Mouse (Mus musculus) intestine, embryonic 14.5 days (tissue): Measurements from ENCODE around the gene Pin1rt1. TPM values are rescaled to one million over a fixed set of nuclear protein-coding genes. Genes with fewer than 3 reads are reported as not detected.

ENCODE experiments used
- ATAC-seq: fragments of 200-750 bp; cut with Nextera tagmentation; replicated peaks from 2 replicates; pipeline ENCODE4 v1.8.0; 2017; ENCODE audit warnings: low read depth, moderate number of reproducible peaks, moderate TSS enrichment, moderate library complexity; ENCODE audit not compliant: low FRiP score, low TSS enrichment
- DNase-seq: peaks from one replicate; pipeline ENCODE4 v3.0.0-alpha.2; 2018; ENCODE audit warnings: low spot score
- H3K27ac ChIP-seq: fragments of 300-500 bp; sonication (generic); 2 replicates; pipeline ENCODE4 v1.5.1; 2014; ENCODE audit warnings: low read depth, mild to moderate bottlenecking, control low read depth
- H3K27me3 ChIP-seq: fragments of 300-500 bp; sonication (generic); replicated peaks from 2 replicates; pipeline ENCODE4 v1.6.1; 2014; ENCODE audit warnings: low read length, control low read depth; ENCODE audit not compliant: control insufficient read depth, insufficient read depth
- H3K36me3 ChIP-seq: fragments of 300-500 bp; sonication (generic); 2 replicates; pipeline ENCODE4 v1.6.1; 2014; ENCODE audit warnings: low read length, control low read depth; ENCODE audit not compliant: control insufficient read depth, insufficient read depth
- H3K4me1 ChIP-seq: fragments of 300-500 bp; sonication (generic); replicated peaks from 2 replicates; pipeline ENCODE4 v1.6.1; 2014; ENCODE audit warnings: low read length, control low read depth, mixed read lengths; ENCODE audit not compliant: control insufficient read depth, insufficient read depth
- H3K4me2 ChIP-seq: fragments of 300-500 bp; sonication (generic); 2 replicates; pipeline ENCODE4 v1.6.1; 2014; ENCODE audit warnings: low read length
- H3K4me3 ChIP-seq: fragments of 300-500 bp; sonication (generic); 2 replicates; pipeline ENCODE4 v1.5.1; 2014; ENCODE audit warnings: low read depth, low read length, control low read depth, mixed read lengths
- H3K9ac ChIP-seq: fragments of 300-500 bp; sonication (generic); 2 replicates; pipeline ENCODE4 v1.6.1; 2014; ENCODE audit warnings: mild to moderate bottlenecking, low read length
- H3K9me3 ChIP-seq: fragments of 300-500 bp; sonication (generic); 2 replicates; pipeline ENCODE4 v1.6.1; 2016; ENCODE audit warnings: low read length, control low read depth; ENCODE audit not compliant: control insufficient read depth
- WGBS: fragments of 180-500 bp; shearing (Covaris S2); extraction: QIAGEN DNeasy Blood & Tissue Kit; methylation state at CpG from one replicate; pipeline ENCODE4 v1.1.7; 2014; 5-methylcytosine and 5-hydroxymethylcytosine counted together
- polyA plus RNA-seq: library from polyadenylated mRNA; unstranded; fragments of >200 nt; fragmentation: Nextera tagmentation; extraction: Ambion mirVana; gene quantifications from 2 replicates; pipeline ENCODE4 v1.2.1, GENCODE M21; 2014

Pin1rt1 gene
- polyA plus RNA-seq, 1 experiment from 2014 or later, result 0.15 TPM

DNA sequence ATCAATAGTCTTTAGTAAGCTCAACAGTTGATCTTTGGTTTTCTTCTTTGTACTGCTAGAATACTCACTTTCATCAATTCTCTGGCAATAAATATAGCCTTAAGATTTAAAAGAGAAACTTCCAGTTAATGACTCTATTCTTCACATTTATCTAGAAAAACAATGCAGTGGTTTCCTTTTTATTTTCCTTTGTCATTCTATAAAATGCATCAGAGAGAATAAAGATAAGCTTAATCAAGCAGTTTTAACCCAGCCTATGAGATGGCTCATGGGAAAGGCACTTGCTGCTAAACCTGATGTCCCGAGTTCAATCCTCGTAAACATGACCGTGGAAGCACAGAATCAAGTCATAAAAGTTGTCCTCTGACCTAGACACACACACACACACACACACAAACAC lies 5.8 kb upstream of the Pin1rt1 start:
- Histone ChIP-seq H3K9ac (no peak overlapping the region), H3K36me3 (peaks cover 8% of the 10 kb centered on the region; the same call in 1 of the 2 replicates), H3K27me3 (no peaks in the 10 kb centered on the region), H3K4me1 (no peaks in the 10 kb centered on the region), H3K9me3 (no peaks in the 10 kb centered on the region), H3K27ac (no peak overlapping the region), H3K4me3 (no peak overlapping the region), H3K4me2 (no peak overlapping the region)
- ATAC-seq (no peak), DNase-seq (no peak)
- 53% methylated on average over 3 of the region's 3 CpGs for WGBS

DNA sequence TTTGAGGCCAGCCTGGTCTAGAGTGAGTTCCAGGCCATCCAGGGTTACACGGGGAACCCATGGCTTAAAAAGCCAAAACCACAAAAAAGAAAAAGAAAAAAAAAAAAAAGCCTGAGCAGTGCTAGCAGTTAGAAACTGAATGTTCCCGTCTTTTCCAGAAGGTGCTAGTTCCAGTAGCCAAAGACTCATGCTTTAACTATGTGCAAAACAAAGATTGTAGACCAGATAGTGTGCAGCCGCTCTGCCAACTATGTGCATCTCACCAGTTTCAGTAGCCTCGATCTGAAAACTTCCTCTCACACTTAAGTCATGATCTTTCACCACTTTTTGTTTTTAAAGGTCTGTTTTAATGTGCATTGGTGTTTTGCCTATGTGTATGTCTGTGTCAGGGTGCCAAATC lies 1.6 kb upstream of the Pin1rt1 start:
- Histone ChIP-seq H3K27me3 (no peaks in the 10 kb centered on the region), H3K9me3 (no peaks in the 10 kb centered on the region), H3K27ac (no peak overlapping the region), H3K4me3 (no peak overlapping the region), H3K9ac (no peak overlapping the region), H3K4me2 (no peak overlapping the region), H3K4me1 (no peaks in the 10 kb centered on the region; the same call in 1 of the 2 replicates), H3K36me3 (no peaks in the 10 kb centered on the region)
- DNase-seq (no peak), ATAC-seq (no peak)
- WGBS, result 86% methylated on average over 4 of the region's 4 CpGs

DNA sequence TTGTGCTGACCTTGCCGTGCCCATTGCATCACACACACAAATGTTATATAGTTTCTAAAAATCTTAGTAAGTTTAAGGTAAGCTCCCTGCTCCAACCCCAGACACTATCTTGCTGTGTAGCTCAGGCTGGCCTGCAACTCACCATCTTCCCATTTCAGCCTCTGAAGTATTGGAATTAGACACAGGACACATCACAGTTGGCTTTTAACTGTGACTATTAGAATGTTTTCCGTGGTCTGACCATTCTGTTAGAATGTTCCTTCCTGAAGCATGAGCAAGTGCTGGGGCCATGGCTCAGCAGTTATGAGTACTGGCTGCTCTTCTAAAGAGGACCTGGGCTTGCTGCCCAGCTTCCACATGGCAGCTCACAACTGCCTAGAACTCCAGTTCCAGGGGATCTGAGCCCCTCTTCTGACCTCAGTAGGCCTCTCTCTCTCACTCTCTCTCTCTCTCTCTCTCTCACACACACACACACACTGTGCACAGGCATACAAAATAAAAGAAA lies 1.1 kb upstream of the Pin1rt1 start:
- H3K4me1 ChIP-seq, result no peaks in the 10 kb centered on the region; the same call in 1 of the 2 replicates
- no peak overlapping the region for H3K9ac ChIP-seq
- H3K4me2 ChIP-seq, result no peak overlapping the region
- 91% methylated on average over 2 of the region's 2 CpGs for WGBS
- H3K27ac ChIP-seq, result no peak overlapping the region
- no peaks in the 10 kb centered on the region for H3K36me3 ChIP-seq
- ATAC-seq, result no peak
- H3K9me3 ChIP-seq, result no peaks in the 10 kb centered on the region
- H3K4me3 ChIP-seq, result no peak overlapping the region
- no peaks in the 10 kb centered on the region for H3K27me3 ChIP-seq
- DNase-seq, result no peak

DNA sequence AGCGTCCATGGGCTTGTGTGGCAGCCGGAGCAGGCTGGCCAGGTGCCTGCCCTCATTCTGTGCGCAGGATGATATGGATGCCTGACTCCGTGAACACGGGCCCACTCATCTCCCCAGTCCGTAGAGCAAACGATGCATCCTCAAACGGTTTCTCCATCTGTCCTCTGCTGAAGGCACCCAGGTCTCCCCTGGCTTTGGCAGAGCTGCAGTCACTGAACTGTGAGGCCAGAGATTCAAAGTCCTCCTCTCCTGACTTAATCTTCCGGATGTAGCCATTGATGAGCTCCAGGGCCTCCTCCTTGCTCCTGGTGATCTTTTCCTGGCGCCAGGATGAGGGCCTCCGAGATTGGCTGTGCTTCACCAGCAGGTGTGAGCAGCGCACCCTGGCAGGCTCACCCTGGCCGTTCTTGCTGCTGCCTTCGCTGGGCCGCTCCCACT lies 1.9 kb downstream of the Pin1rt1 start:
- Histone ChIP-seq H3K4me3 (no peak overlapping the region), H3K4me2 (no peak overlapping the region), H3K27ac (no peak overlapping the region), H3K27me3 (no peaks in the 10 kb centered on the region), H3K36me3 (no peaks in the 10 kb centered on the region), H3K9me3 (no peaks in the 10 kb centered on the region), H3K4me1 (peaks cover 10% of the 10 kb centered on the region; the same call in 1 of the 2 replicates), H3K9ac (no peak overlapping the region)
- no peak for DNase-seq
- 48% methylated on average over 15 of the region's 15 CpGs for WGBS
- ATAC-seq, result no peak

DNA sequence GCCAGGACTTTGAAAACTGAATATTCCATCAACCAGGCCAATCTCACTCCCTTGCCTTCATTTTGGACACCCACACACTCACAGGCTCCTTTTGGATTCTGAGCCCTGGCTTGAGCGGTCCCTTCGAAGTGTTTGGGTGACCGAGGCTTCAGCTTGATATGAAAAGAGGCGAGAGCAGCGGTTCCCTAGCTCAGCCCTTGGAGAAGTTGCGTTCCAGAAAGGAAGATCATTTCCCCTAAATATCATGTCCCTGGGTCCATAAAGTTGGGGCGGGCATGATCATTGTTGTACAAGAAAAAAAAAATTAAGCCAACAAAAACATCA lies 3.7 kb downstream of the Pin1rt1 start:
- Histone ChIP-seq H3K27ac (peak overlapping the region; percentile 73), H3K4me3 (peak overlapping the region; percentile 83), H3K36me3 (no peaks in the 10 kb centered on the region), H3K4me2 (peak overlapping the region; percentile 77), H3K4me1 (peaks cover 10% of the 10 kb centered on the region; the same call in 1 of the 2 replicates), H3K9me3 (no peaks in the 10 kb centered on the region), H3K9ac (peak overlapping the region; percentile 72), H3K27me3 (no peaks in the 10 kb centered on the region)
- no peak for DNase-seq
- WGBS, result 3% methylated on average over 7 of the region's 7 CpGs
- peak; percentile 25; the same call in 1 of the 2 replicates for ATAC-seq

DNA sequence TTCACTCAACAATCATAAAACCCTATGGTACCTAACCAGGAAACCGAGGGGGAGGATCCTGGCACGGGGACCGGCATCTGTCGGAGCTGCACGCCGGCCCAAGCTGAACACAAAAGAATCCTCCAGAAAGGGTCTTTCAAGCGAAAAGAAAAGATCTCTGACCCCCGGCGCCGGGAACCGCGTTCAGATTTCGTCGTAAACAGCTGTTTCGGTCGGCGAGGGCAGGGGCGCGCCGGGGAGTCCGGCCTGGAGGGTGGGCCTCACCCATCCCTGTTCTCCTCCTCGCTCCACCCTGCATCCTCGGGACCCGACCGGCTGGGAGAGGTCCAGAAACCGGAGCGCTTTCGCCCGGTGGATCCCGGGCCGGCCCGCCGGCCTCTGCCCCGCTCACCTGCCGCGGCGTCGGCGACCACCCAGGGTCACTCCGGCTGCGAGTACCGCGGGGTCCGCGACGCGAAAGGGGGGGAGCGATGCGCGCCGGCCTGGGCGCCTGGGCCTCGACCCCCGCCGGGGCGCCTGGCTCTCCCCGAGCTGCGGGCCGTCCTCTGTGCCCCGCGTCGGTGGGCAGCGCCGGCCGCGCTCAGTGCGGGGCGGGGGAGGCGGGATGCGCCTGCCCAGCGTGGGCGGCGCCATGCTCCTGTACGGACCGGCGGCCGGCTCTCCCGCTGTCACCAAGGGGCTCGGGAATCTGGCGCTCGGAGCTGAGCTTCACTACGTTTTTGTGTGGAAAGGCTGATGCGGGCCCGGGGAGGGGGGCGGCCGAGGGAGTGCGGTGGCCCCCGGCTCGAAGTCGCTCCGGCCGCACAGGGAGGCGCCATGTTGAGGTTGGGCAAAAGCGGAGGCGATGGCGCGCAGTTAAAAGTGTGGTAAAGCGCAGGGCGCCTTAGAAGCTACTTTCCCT lies 4.3 kb downstream of the Pin1rt1 start, which contains the start of gene Tcp11l1:
TSS of gene Tcp11l1 (minus strand) at position 585 of the 901 bp plus-strand sequence.
- Histone ChIP-seq H3K4me2 (peak within 1 kb of the TSS; percentile 77), H3K27me3 (no peaks in the 10 kb centered on the region), H3K27ac (peak within 1 kb of the TSS; percentile 73), H3K36me3 (no peaks in the 10 kb centered on the region), H3K9me3 (no peaks in the 10 kb centered on the region), H3K4me3 (peak within 1 kb of the TSS; percentile 83), H3K9ac (peak within 1 kb of the TSS; percentile 72), H3K4me1 (peaks cover 10% of the 10 kb centered on the region; the same call in 1 of the 2 replicates)
- under 1% methylated on average over 87 of the region's 99 CpGs for WGBS
- ATAC-seq, result peak; percentile 90
- DNase-seq, result peak; percentile 88

DNA sequence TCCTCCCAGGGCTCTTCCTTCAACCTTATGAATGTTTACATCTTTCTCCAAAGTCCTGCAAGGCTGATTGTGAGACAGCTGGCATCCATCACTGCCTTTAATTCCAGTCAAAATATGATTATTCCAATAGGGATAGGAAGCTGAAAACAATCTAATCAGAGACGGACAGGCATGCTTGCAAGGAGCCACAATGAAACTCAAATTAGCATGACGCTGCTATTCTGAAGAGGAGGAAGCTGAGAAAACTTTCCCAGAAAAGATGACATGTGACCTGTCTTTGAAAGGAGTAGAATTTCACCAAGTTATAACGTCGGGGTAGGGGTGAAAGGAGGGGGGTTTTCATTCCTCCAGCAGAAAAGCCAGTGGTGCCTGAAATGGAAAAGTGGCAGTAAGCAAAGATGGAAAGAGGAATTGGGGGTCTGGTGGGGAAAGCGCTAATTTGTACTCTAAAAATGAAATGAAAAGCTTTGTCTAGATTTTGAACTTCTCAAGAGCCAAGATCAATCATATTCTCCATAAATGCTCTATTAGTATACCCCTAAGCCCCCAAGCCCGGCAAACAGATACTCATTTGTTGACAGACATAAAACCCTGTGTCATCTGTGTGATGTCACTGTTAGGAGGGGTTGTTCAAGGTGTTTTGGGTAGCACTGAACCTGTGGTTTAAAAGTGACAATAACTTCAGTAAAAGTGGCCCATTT lies 5.4 kb downstream of the Pin1rt1 start:
- Histone ChIP-seq H3K9me3 (no peaks in the 10 kb centered on the region), H3K27me3 (no peaks in the 10 kb centered on the region), H3K4me3 (peak overlapping the region; percentile 83), H3K27ac (no peak overlapping the region; the same call in 1 of the 2 replicates), H3K4me2 (peak overlapping the region; percentile 77), H3K36me3 (no peaks in the 10 kb centered on the region), H3K9ac (no peak overlapping the region; the same call in 1 of the 2 replicates), H3K4me1 (peaks cover 18% of the 10 kb centered on the region)
- 33% methylated on average over 6 of the region's 6 CpGs for WGBS
- DNase-seq (no peak), ATAC-seq (no peak)

DNA sequence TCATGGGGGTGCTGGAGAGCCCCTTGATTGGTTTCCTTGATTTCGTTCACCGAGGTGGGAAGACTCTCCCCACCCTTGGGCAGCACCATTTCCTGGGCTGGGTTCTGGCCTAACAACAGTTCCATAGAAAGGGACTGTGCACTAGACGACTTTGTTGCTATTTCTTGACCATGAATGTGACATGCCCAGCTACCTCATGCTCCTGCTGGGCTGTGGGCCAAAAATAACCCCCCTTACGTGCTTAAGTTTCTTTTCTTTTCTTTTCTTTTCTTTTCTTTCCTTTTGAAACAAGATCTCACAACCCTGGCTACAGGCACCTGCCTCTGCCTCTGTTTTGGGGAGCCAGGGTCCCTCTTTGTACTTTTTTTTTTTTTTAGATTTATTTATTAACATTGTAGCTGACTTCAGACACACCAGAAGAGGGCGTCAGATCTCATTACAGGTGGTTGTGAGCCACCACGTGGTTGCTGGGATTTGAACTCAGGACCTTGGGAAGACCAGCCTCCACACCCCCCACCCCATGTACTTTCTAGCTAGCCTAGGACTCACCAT lies 6.3 kb downstream of the Pin1rt1 start:
- no peaks in the 10 kb centered on the region for H3K27me3 ChIP-seq
- no peak overlapping the region for H3K4me3 ChIP-seq
- H3K36me3 ChIP-seq, result no peaks in the 10 kb centered on the region
- H3K9ac ChIP-seq, result no peak overlapping the region
- no peak overlapping the region for H3K27ac ChIP-seq
- no peak overlapping the region for H3K4me2 ChIP-seq
- no peak for DNase-seq
- 60% methylated on average over 6 of the region's 6 CpGs for WGBS
- no peaks in the 10 kb centered on the region for H3K9me3 ChIP-seq
- ATAC-seq, result no peak
- peaks cover 24% of the 10 kb centered on the region for H3K4me1 ChIP-seq
